Mouse (Mus musculus) liver, embryonic 14.5 days (tissue): ENCODE data around the gene Brsk1.

Experiments
- CTCF ChIP-seq: IDR thresholded peaks from 2 replicates; pipeline ENCODE4 v1.5.1; 2016; ENCODE audit warnings: antibody characterized with exemption, low read depth, control low read depth
- EP300 ChIP-seq: IDR thresholded peaks from 2 replicates; pipeline ENCODE4 v1.6.1; 2016; ENCODE audit warnings: antibody characterized with exemption, low read depth

DNA sequence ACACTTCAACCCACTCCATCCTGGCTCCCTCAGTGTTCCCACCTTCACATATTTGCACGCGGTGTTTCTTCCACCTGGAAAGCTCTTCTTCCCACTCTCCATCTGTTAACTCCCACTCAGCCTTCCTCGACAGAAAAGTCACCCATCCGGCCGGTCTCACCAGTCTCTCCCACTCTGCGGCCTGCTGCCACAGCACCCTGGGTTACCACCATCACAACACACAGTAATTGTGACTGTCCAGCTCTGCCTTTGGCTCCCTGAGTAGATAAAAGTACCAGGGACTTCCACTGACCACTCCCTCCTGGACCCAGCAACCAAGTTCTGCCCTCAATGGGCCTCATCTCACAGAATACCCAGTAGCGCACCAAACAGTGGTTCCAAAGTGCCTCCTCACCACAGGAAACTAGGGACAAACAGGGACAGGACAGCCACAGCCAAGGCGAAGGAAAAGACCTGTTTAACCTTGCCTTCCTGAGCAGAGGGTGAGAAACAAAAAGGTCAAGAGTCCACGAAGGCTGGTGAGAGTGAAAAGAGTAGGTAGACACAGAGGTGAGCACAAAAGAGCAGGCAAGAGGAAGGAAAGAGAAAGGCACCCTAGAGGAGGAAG is 32.8 kb upstream of the Brsk1 start:
- TF ChIP-seq CTCF (no peak), EP300 (no peak)
